Mouse (Mus musculus) small intestine, adult 2 months (tissue): ENCODE measurements around the gene Nrf1. TPM values are rescaled to one million over a fixed set of nuclear protein-coding genes. Genes with fewer than 3 reads are reported as not detected.

Experiments
- H3K27ac ChIP-seq: fragments of 200-500 bp; 2 replicates; pipeline ENCODE4 v1.5.1; 2012; ENCODE audit warnings: low read depth, low read length, control low read depth, inconsistent platforms; ENCODE audit not compliant: insufficient read depth
- H3K27me3 ChIP-seq: fragments of 200-500 bp; 2 replicates; pipeline ENCODE4 v1.6.1; 2012; ENCODE audit warnings: mild to moderate bottlenecking, moderate library complexity, low read length, inconsistent platforms; ENCODE audit not compliant: control insufficient read depth, insufficient read depth
- H3K36me3 ChIP-seq: fragments of 200-500 bp; 2 replicates; pipeline ENCODE4 v1.6.1; 2012; ENCODE audit warnings: mild to moderate bottlenecking, low read length, control low read depth, inconsistent platforms; ENCODE audit not compliant: control insufficient read depth, insufficient read depth
- H3K4me1 ChIP-seq: fragments of 200-500 bp; 2 replicates; pipeline ENCODE4 v1.6.1; 2012; ENCODE audit warnings: low read length, inconsistent platforms, mixed read lengths; ENCODE audit not compliant: control insufficient read depth, insufficient read depth, insufficient read length
- H3K4me3 ChIP-seq: fragments of 200-500 bp; 2 replicates; pipeline ENCODE4 v1.5.1; 2012; ENCODE audit warnings: low read depth, mild to moderate bottlenecking, control low read depth, inconsistent platforms, low read length, moderate library complexity
- CTCF ChIP-seq: fragments of 200-500 bp; IDR thresholded peaks from 2 replicates; pipeline ENCODE4 v1.5.1; 2012; ENCODE audit warnings: low read depth, mild to moderate bottlenecking, control low read depth, inconsistent platforms, low read length, moderate library complexity, mixed read lengths; ENCODE audit not compliant: insufficient replicate concordance, insufficient read length; ENCODE audit errors: extremely low read depth
- POLR2A ChIP-seq: fragments of 200-500 bp; IDR thresholded peaks from 2 replicates; pipeline ENCODE4 v1.6.1; 2012; ENCODE audit warnings: low read depth, mild to moderate bottlenecking, control low read depth, inconsistent platforms, low read length, moderate library complexity
- WGBS: fragments of 180-500 bp; shearing (Covaris S2); methylation state at CpG from one replicate; pipeline ENCODE4 v1.1.7; 2018; 5-methylcytosine and 5-hydroxymethylcytosine counted together
- polyA plus RNA-seq: library from polyadenylated mRNA; depleted of rRNA; stranded (reverse); fragments of >200 nt; gene quantifications from 2 replicates; pipeline ENCODE4 v1.2.3, GENCODE M21; 2012

The Nrf1 gene
- polyA plus RNA-seq, 1 experiment = 21.6 TPM

DNA sequence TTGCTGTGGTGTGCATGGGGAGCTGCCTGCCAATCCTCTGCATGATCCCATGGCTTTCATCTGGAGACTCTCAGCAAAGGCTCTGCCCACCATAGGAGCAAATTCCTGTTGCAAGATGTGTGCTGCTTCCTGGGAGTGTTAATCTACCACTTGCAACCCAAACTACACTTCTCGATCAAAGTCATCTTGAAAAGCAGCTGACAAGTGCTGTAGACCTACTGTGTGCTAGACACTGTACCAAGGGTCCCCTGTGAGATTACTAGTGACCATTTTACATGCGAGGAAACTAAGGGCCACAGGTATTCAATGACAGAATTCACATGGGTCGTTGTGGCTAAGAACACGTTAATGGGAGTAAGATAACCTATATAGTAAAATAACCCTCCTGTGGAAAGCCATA is 95.5 kb downstream of the Nrf1 start:
- no peak overlapping the region for H3K27ac ChIP-seq
- H3K4me1 ChIP-seq = no peaks in the 10 kb centered on the region
- no peaks in the 10 kb centered on the region for H3K27me3 ChIP-seq
- H3K4me3 ChIP-seq = no peak overlapping the region
- WGBS = 94% methylated on average over 4 of the region's 4 CpGs
- TF ChIP-seq POLR2A = no peak
- no peak for TF ChIP-seq CTCF
- H3K36me3 ChIP-seq = peaks cover 24% of the 10 kb centered on the region

DNA sequence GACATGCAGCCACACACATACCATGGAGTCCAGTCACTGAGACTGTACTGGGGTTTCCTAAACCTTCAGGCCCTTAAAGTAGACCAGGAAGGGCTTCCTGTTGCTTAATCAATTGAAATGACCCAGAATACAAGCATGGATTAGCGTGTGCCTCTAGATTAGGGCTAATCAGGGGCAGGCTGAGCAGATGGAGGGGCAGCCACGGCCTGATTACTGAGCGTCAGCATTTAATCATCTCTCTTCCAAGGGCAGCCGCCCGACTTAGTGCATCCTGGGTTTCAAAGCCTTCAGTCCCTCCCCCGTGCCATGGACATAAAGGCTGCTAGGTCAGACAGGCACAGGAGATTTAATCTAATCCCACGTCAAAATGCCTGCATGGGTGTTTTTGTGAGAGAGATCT is 99.3 kb downstream of the Nrf1 start:
- TF ChIP-seq CTCF (no peak), POLR2A (no peak)
- H3K4me1 ChIP-seq = no peaks in the 10 kb centered on the region
- H3K27ac ChIP-seq = no peak overlapping the region
- H3K36me3 ChIP-seq = peaks cover 20% of the 10 kb centered on the region
- 83% methylated on average over 7 of the region's 7 CpGs for WGBS
- H3K27me3 ChIP-seq = no peaks in the 10 kb centered on the region
- no peak overlapping the region for H3K4me3 ChIP-seq

DNA sequence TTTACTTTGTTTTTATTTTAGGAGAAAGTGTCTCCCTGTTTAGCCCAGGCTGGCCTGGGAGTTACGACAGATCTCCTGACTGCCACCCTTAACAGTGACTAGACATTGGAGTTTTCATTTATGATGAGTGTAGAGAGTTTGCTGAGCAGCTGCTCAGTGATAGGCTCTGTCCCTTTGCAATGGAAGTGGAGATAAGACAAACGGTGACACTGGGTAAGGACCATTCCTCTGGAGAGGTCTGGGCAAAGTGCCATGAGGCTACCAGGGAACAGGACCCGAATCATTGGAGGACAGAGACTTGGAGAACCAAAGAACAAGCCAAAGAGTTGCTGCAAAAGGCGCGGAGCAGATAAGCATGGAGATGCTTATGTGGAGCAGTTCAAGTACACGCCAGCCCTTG is 100.0 kb downstream of the Nrf1 start:
- 78% methylated on average over 6 of the region's 6 CpGs for WGBS
- TF ChIP-seq CTCF = no peak
- no peak for TF ChIP-seq POLR2A
- no peak overlapping the region for H3K4me3 ChIP-seq

DNA sequence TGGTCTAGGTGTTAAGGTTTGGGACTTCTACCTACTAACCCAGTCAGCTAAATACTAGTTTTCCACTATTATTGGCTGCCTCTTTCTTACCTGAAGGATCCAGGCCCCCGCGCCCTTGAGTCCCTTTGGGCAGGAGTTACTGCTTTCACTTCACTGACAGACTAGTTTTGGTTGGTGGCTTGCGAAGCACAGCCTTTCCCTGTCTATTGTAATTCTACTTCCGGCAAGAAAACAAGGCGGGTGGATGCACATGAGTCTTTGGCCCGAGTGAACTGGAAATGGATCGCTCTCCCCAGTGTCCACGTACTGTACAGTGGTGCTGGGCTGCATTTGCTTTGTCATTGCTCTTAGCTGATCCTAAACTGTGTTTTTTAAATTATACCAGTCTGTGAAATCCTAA is 102.7 kb downstream of the Nrf1 start:
- Histone ChIP-seq H3K27me3 (no peaks in the 10 kb centered on the region), H3K4me1 (no peaks in the 10 kb centered on the region), H3K27ac (no peak overlapping the region), H3K36me3 (peaks cover 20% of the 10 kb centered on the region), H3K4me3 (no peak overlapping the region)
- TF ChIP-seq POLR2A = no peak
- no peak for TF ChIP-seq CTCF
- 94% methylated on average over 8 of the region's 8 CpGs for WGBS

More for the DNA sequence above, 100.0 kb downstream of the Nrf1 start:
- H3K36me3 ChIP-seq = peaks cover 19% of the 10 kb centered on the region
- H3K27ac ChIP-seq = no peak overlapping the region
- H3K27me3 ChIP-seq = no peaks in the 10 kb centered on the region
- no peaks in the 10 kb centered on the region for H3K4me1 ChIP-seq

DNA sequence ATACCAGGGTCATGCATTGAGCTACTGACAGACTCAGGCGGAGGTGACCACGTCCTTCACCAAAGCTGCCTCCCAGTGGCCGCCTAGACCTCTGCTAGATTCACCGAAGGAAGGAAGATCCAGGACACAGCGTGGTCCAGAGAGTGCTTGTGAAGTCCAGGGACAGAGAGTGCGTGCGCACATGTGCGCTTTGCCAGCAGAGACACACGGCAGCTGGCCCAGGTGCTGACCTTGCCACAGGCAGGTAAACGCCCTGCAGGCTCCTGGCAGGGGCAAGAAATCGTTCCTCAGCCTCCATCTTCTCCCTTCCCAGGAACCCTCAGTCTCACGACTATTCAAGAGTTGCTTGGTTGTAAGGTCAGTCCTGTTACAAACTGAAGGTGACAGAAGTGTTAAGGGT is 104.4 kb downstream of the Nrf1 start:
- H3K27ac ChIP-seq = no peak overlapping the region
- no peaks in the 10 kb centered on the region for H3K4me1 ChIP-seq
- peaks cover 16% of the 10 kb centered on the region for H3K36me3 ChIP-seq
- no peak for TF ChIP-seq CTCF
- TF ChIP-seq POLR2A = no peak
- WGBS = 88% methylated on average over 12 of the region's 12 CpGs
- H3K27me3 ChIP-seq = no peaks in the 10 kb centered on the region
- H3K4me3 ChIP-seq = no peak overlapping the region

DNA sequence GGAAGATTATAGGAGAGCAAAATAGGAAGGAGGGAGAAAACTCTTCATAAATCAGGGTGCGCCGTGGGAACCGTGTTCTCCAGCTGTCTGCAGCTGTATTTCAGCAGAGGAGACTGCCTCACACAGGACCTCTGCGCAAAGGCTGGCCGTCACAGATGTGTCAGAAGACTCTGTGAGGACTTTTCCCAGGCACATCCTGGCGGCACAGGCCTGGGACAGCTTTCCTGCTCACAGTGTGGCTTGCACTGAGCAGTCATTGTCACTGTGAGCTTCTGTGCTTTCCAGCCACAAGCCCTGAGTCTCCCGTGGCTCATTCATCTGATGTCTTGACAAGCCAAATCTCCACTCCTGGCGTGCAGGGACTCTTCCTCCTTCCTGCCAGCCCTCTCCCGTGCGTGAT is 104.9 kb downstream of the Nrf1 start:
- Histone ChIP-seq H3K36me3 (peaks cover 16% of the 10 kb centered on the region), H3K4me3 (no peak overlapping the region), H3K27me3 (no peaks in the 10 kb centered on the region), H3K27ac (no peak overlapping the region), H3K4me1 (no peaks in the 10 kb centered on the region)
- 77% methylated on average over 10 of the region's 10 CpGs for WGBS
- TF ChIP-seq POLR2A = no peak
- no peak for TF ChIP-seq CTCF

DNA sequence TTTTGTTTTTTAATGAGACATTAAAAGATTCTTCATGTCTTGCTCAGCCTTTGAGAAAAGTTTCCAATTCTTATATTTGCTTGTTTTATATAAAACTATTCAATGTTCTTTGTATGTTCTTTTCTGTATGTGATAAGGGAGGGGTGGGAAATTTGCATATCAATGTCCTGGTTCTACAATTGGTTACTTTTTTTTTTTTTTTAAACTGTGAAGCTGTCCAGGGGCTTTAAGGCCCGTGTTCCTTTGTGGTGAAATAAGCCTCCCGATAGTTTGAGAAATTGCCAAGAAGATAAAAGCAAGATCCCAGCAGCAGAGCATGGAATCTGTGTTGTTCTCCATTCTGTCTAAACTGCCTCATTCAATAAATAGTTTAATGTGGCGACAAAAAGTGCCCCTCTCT is 105.3 kb downstream of the Nrf1 start:
- no peak for TF ChIP-seq POLR2A
- Histone ChIP-seq H3K4me3 (no peak overlapping the region), H3K27me3 (no peaks in the 10 kb centered on the region), H3K36me3 (peaks cover 15% of the 10 kb centered on the region), H3K4me1 (no peaks in the 10 kb centered on the region), H3K27ac (no peak overlapping the region)
- 71% methylated on average over 3 of the region's 3 CpGs for WGBS

DNA sequence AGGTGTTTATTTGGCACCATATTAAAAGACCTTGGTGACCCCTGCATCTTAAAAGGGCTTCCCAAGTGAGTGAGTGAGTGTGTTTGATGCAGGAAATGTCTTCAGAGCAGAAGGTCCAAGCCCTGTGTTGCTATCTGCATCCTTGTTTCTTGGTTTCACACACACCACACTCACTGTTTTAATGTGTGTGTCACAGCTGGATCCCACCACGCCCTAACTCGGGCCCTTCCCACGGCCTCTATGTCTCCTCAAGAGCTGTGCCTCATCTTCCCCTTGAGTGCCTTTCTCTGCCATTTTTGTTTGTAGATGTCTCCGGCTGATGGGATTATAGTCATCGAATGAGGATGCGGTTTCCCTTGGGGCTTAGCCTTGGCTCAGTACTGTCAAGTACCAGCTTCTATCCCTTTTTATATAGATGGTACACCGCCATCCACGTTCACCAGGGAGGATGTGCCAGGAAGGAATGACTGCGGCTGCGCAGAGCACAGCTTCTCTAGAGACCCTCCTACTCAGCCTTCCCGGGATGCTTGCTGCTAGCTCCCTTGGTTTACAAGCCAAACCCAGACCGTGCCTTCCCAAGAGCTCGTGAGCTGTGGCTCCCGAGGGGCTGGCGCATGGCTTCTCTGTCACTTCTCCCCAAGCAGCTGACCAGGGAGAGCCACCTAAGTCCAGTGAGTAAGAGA is 106.1 kb downstream of the Nrf1 start:
- Histone ChIP-seq H3K36me3 (peaks cover 13% of the 10 kb centered on the region), H3K4me3 (no peak overlapping the region), H3K27me3 (no peaks in the 10 kb centered on the region), H3K4me1 (no peaks in the 10 kb centered on the region), H3K27ac (no peak overlapping the region)
- TF ChIP-seq CTCF (no peak), POLR2A (no peak)
- WGBS = 92% methylated on average over 15 of the region's 15 CpGs
